Mouse (Mus musculus) heart, postnatal 0 days (tissue): ENCODE results near the gene Txndc16. TPM values are rescaled to one million over a fixed set of nuclear protein-coding genes. Genes with fewer than 3 reads are reported as not detected.

Source experiments
- ATAC-seq: fragments of 200-750 bp; cut with Nextera tagmentation; 2 replicates; pipeline ENCODE4 v1.8.0; 2017; ENCODE audit warnings: low read depth, moderate number of reproducible peaks, moderate library complexity; ENCODE audit not compliant: insufficient read depth
- DNase-seq: peaks from one replicate; pipeline ENCODE4 v3.0.0-alpha.2; 2016; ENCODE audit warnings: low spot score
- H3K27ac ChIP-seq: fragments of 300-500 bp; sonication (generic); 2 replicates; pipeline ENCODE4 v1.5.1; 2014; ENCODE audit warnings: low read depth, mild to moderate bottlenecking
- H3K27me3 ChIP-seq: fragments of 300-500 bp; sonication (generic); 2 replicates; pipeline ENCODE4 v1.6.1; 2014; ENCODE audit warnings: low read length, mixed read lengths; ENCODE audit not compliant: control insufficient read depth, insufficient read depth
- H3K36me3 ChIP-seq: fragments of 300-500 bp; sonication (generic); replicated peaks from 2 replicates; pipeline ENCODE4 v1.6.1; 2014; ENCODE audit warnings: low read length, mixed read lengths; ENCODE audit not compliant: control insufficient read depth, insufficient read depth
- H3K4me1 ChIP-seq: fragments of 300-500 bp; sonication (generic); 2 replicates; pipeline ENCODE4 v1.6.1; 2014; ENCODE audit warnings: antibody characterized with exemption; ENCODE audit not compliant: control insufficient read depth, insufficient read depth
- H3K4me2 ChIP-seq: fragments of 300-500 bp; sonication (generic); 2 replicates; pipeline ENCODE4 v1.6.1; 2014; ENCODE audit warnings: low read depth, mild to moderate bottlenecking, low read length, moderate library complexity
- H3K4me3 ChIP-seq: fragments of 300-500 bp; sonication (generic); 2 replicates; pipeline ENCODE4 v1.5.1; 2014; ENCODE audit warnings: low read depth, low read length
- H3K9ac ChIP-seq: fragments of 300-500 bp; sonication (generic); replicated peaks from 2 replicates; pipeline ENCODE4 v1.6.1; 2014; ENCODE audit warnings: low read depth, low read length, mixed read lengths
- H3K9me3 ChIP-seq: fragments of 300-500 bp; sonication (generic); replicated peaks from 2 replicates; pipeline ENCODE4 v1.6.1; 2016; ENCODE audit warnings: low read length; ENCODE audit not compliant: control insufficient read depth
- CTCF ChIP-seq: IDR thresholded peaks from 2 replicates; pipeline ENCODE4 v1.5.1; 2016; ENCODE audit warnings: antibody characterized with exemption, control low read depth, low read depth
- EP300 ChIP-seq: IDR thresholded peaks from 2 replicates; pipeline ENCODE4 v1.6.1; 2016; ENCODE audit warnings: antibody characterized with exemption, low read depth
- WGBS: fragments of 180-500 bp; shearing (Covaris S2); extraction: QIAGEN DNeasy Blood & Tissue Kit; methylation state at CpG from one replicate; pipeline ENCODE4 v1.1.7; 2014; 5-methylcytosine and 5-hydroxymethylcytosine counted together
- polyA plus RNA-seq: library from polyadenylated mRNA; unstranded; fragments of >200 nt; fragmentation: Nextera tagmentation; extraction: Ambion mirVana; gene quantifications from 2 replicates; pipeline ENCODE4 v1.2.1, GENCODE M21; 2015
- total RNA-seq: library from RNA; depleted of rRNA; stranded (reverse); fragments of >200 nt; gene quantifications from 2 replicates; pipeline ENCODE4 v1.2.3, GENCODE M21; 2014; ENCODE audit warnings: low replicate concordance

Txndc16 gene
- total and polyA plus RNA-seq, 2 experiments from 2014 or later, result 9.0 to 17.4 TPM

DNA sequence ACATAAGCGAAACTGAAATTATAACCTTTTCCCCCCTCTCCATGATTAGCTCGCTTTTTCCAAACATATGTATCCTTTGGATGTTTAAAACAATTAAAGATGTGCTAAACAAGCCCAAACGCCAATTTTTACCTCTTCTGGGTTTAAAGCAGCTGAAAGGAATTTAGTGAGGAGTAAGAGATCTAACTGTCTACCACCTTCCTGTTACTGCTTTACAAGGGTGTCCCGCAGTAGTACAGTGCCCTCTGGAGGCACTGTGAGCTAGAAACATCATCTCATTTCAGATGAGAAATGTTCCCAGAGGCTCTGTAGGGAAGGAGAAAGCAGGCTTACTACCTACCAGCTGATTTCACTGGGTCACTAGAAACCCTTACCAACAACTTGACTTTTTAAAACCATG is 77.6 kb downstream of the Txndc16 start:
- H3K9ac ChIP-seq, result no peak overlapping the region
- H3K4me3 ChIP-seq, result no peak overlapping the region
- DNase-seq, result peak; percentile 31
- no peak overlapping the region for H3K4me2 ChIP-seq
- 47% methylated on average over 4 of the region's 4 CpGs for WGBS
- no peaks in the 10 kb centered on the region for H3K27me3 ChIP-seq
- H3K36me3 ChIP-seq, result no peaks in the 10 kb centered on the region
- no peak for TF ChIP-seq EP300
- TF ChIP-seq CTCF, result peak; percentile 82
- no peaks in the 10 kb centered on the region for H3K4me1 ChIP-seq
- H3K9me3 ChIP-seq, result no peaks in the 10 kb centered on the region
- H3K27ac ChIP-seq, result no peak overlapping the region
- no peak for ATAC-seq

DNA sequence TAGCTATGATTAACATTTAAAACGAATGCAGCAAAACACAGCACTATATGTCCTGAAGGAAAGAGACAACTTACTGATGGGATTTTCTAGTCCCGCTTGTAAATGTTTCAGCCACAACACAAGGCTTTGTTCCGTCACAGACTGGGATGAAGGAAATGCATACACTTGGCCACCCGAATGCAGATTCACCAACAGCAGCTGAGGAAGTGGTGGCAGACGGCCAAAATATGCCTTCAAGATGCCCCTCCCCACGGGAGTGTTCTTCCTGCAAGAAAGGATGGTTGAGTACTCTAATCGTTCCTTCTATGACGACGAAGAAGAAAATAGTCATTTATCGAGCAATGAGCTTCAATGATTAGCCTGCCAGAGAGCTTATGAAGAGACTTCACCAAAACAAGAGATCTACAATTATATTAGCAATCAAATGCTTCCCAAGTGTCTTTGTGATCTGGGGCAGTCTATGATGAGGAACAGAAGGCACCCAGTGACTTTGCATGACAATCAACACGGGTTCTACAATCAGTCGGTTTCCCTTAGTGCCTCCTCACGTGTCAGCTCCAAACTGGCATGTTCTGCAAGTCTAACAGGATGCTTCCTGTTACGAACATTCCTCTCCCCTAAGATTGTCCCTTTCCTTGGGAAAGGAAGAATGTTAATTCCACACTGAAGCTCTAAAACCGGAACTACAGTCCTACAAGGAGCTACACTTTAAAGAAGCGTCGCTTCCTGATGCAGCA is 79.6 kb downstream of the Txndc16 start:
- DNase-seq (no peak), ATAC-seq (no peak)
- Histone ChIP-seq H3K36me3 (0 out of 2 replicates have a peak, but pooled peaks cover under 1% of the 10 kb centered on the region), H3K27ac (no peak overlapping the region), H3K9me3 (no peaks in the 10 kb centered on the region), H3K27me3 (no peaks in the 10 kb centered on the region), H3K4me2 (no peak overlapping the region), H3K9ac (no peak overlapping the region), H3K4me3 (no peak overlapping the region), H3K4me1 (no peaks in the 10 kb centered on the region)
- WGBS, result 64% methylated on average over 17 of the region's 17 CpGs
- no peak for TF ChIP-seq CTCF
- TF ChIP-seq EP300, result no peak

DNA sequence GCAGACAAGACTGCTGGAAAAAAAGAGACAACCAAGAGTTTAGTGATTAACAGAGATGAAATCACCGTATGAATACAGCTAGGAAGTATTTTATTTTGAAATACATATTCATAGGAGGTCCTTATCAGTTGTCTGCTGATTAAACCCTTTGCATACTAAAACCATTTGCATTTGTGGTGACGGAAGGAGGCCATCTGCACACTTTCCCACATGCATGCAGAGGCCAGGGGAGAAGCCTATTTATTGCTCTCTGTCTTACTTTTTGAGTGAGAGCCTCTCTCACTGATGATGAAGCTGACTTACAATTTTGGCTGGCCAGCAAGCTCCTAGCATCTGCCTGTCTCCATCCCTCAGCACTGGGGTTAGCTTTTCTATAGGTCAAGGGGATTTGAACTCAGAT is 84.2 kb downstream of the Txndc16 start:
- H3K9ac ChIP-seq, result no peak overlapping the region
- no peak overlapping the region for H3K4me3 ChIP-seq
- no peak overlapping the region for H3K27ac ChIP-seq
- TF ChIP-seq EP300 (no peak), CTCF (no peak)
- no peak for ATAC-seq
- no peaks in the 10 kb centered on the region for H3K27me3 ChIP-seq
- no peak for DNase-seq
- no peaks in the 10 kb centered on the region for H3K9me3 ChIP-seq
- WGBS, result 45% methylated on average over 2 of the region's 2 CpGs
- no peak overlapping the region for H3K4me2 ChIP-seq
- 0 out of 2 replicates have a peak, but pooled peaks cover 5% of the 10 kb centered on the region for H3K36me3 ChIP-seq
- H3K4me1 ChIP-seq, result no peaks in the 10 kb centered on the region

DNA sequence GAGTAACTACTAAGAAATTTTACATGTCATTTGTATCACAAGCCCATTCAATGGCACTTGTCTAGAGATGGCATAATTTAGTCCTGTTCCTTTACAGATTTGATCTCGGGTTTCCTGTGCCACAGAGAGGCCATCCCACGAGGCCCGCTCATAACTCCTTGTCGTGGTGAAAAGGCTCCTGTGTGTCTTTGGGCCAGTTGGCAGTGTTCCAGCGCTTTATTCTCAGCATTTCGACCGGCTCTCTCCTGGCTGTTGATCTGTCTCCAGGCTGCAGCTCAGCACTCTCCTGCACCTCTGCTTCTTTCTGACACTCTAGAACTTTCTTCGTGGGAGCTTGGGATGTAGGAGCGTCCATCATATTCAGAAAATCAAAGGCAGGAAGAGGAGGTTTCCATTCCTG is 84.6 kb downstream of the Txndc16 start:
- TF ChIP-seq CTCF, result no peak
- no peak for TF ChIP-seq EP300
- no peak overlapping the region for H3K27ac ChIP-seq
- no peak for DNase-seq
- no peaks in the 10 kb centered on the region for H3K27me3 ChIP-seq
- 17% methylated on average over 9 of the region's 9 CpGs for WGBS
- 0 out of 2 replicates have a peak, but pooled peaks have one; percentile 27 for ATAC-seq
- no peaks in the 10 kb centered on the region for H3K4me1 ChIP-seq
- H3K9ac ChIP-seq, result no peak overlapping the region
- no peaks in the 10 kb centered on the region for H3K9me3 ChIP-seq
- no peak overlapping the region for H3K4me3 ChIP-seq
- 0 out of 2 replicates have a peak, but pooled peaks cover 5% of the 10 kb centered on the region for H3K36me3 ChIP-seq
- H3K4me2 ChIP-seq, result no peak overlapping the region

DNA sequence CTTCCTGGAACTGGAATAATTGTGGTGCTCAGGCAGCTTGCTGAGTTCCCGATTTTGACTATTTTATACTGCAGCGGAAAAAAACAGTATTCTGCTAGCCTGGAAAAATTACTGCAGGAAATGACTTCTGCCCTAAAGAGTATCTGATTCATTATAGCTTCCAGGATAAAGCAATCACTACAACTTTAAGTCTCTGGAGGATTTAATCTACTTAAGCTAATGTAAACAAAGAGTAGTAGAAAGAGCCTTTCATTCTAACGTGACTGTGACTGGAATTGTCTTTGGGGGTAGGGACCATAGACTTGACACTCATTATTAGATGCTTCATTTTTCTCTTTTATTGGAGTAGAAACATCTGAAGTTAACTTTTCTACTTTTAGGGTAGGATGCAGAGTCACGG is 101.8 kb downstream of the Txndc16 start:
- DNase-seq, result no peak
- H3K27ac ChIP-seq, result no peak overlapping the region
- no peaks in the 10 kb centered on the region for H3K9me3 ChIP-seq
- H3K4me3 ChIP-seq, result no peak overlapping the region
- TF ChIP-seq EP300 (no peak), CTCF (no peak)
- no peaks in the 10 kb centered on the region for H3K4me1 ChIP-seq
- no peak for ATAC-seq
- H3K4me2 ChIP-seq, result no peak overlapping the region
- no peak overlapping the region for H3K9ac ChIP-seq
- WGBS, result 45% methylated on average over 4 of the region's 4 CpGs
- no peaks in the 10 kb centered on the region for H3K27me3 ChIP-seq
- no peaks in the 10 kb centered on the region for H3K36me3 ChIP-seq

DNA sequence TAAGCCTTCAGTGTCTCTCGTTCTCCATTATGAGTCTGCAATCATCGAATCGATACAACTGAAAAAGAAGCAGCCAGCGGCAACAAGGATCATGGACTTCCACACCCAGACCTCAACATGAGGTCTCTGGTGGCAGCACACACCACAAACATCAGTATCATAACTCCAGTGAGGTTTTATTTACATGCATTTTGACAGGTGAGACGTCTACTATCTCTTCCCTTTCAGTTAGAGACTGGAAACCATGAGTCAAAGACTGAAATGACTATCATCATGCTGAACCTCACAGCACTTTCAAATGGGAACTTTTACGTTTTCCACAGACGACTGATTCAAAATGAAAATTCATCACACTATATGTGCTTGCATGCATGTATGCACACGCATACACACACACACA is 117.9 kb downstream of the Txndc16 start:
- TF ChIP-seq EP300, result no peak
- no peak for TF ChIP-seq CTCF
- no peak overlapping the region for H3K9ac ChIP-seq
- H3K9me3 ChIP-seq, result no peaks in the 10 kb centered on the region
- H3K36me3 ChIP-seq, result no peaks in the 10 kb centered on the region
- H3K4me1 ChIP-seq, result no peaks in the 10 kb centered on the region
- WGBS, result 82% methylated on average over 8 of the region's 8 CpGs
- ATAC-seq, result no peak
- no peaks in the 10 kb centered on the region for H3K27me3 ChIP-seq
- no peak overlapping the region for H3K27ac ChIP-seq
- H3K4me2 ChIP-seq, result no peak overlapping the region
- no peak for DNase-seq
- H3K4me3 ChIP-seq, result no peak overlapping the region
